Mouse (Mus musculus) embryo, embryonic 11.5 days (tissue): ENCODE data around the gene Cpm.
"Not testable (repeated sequence)": the region's sequence is repeated elsewhere in the genome, so short reads cannot be mapped to it uniquely, and the experiment has no call there.

ENCODE experiments used
- DNase-seq: peaks from one replicate; pipeline ENCODE4 v3.0.0-alpha.2; 2012; ENCODE audit warnings: low read depth, low spot score

Gene Cpm

GRCm38 (mm10) chr10:117734104-117734852, 105.0 kb downstream of the Cpm start:
- DNase-seq: not testable (repeated sequence)

DNA sequence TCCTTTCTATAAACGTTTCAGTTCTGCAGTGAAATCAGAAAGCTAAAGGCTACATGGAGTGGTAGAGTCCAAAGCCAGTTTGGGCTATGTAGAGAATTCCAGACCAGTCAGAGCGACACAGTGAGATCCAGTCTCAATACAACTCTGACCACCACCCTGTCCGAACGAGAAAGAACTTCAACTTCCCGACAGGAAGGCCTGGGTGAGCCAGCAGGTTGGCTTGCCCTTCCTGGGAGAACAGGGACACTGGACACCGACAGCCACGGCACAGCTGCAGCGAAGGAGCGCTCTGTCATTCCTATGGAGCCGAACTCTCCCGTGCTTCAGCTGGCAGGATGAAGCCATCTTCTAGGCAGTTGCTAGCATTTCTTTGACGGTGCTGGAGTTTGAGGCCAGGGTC, 106.1 kb downstream of the Cpm start:
- DNase-seq: not testable (repeated sequence)

- no peak for DNase-seq
Observed at GRCm38 (mm10) chr10:117736573-117736972, 107.3 kb downstream of the Cpm start.
